Mouse (Mus musculus): Measurements from ENCODE around the gene Anxa7.
A peak's percentile ranks its signal among the peaks of the same experiment; 100 is the strongest.

Gene Anxa7

DNA sequence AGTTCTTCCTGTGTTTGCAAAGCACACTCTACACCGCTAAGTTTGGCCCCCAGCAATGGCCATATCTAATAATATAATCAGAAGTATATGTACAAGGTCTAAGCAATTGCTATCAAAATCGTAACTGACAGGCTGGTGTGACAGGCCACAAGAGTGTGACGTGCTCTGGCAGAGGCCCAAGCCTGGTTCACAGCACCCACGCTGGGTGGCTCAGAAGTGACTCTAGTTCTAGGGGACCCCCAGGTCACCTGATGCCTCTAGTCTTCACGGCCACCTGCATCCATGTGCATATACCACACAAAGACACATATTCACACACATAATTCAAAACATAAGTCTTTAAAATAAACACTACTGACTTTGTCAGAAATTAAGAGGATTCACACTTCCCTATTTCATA is 27.0 kb downstream of the Anxa7 start:
- no peaks in the 10 kb centered on the region for H3K9me3 ChIP-seq (ENCODE audit: low read length)
- TF ChIP-seq NANOG (IDR thresholded peaks at IDR 0.05; ENCODE audit: borderline replicate concordance, low read length): no peak
- TF ChIP-seq CTCF (conservative IDR thresholded peaks at IDR 0.05; ENCODE audit: low read length): no peak
- no peak for TF ChIP-seq POU5F1 (IDR thresholded peaks at IDR 0.05; ENCODE audit: borderline replicate concordance, low read length)
- peaks cover 29% of the 10 kb centered on the region for H3K4me1 ChIP-seq (replicated peaks; ENCODE audit: low read depth, low read length)
- peaks cover 23% of the 10 kb centered on the region for H3K36me3 ChIP-seq (ENCODE audit: insufficient read depth, low read length)
- H3K27me3 ChIP-seq (ENCODE audit: insufficient read depth, low read length): no peaks in the 10 kb centered on the region
- H3K4me3 ChIP-seq (replicated peaks; ENCODE audit: low read length): peak overlapping the region; percentile 80; the same call in 1 of the 2 replicates

DNA sequence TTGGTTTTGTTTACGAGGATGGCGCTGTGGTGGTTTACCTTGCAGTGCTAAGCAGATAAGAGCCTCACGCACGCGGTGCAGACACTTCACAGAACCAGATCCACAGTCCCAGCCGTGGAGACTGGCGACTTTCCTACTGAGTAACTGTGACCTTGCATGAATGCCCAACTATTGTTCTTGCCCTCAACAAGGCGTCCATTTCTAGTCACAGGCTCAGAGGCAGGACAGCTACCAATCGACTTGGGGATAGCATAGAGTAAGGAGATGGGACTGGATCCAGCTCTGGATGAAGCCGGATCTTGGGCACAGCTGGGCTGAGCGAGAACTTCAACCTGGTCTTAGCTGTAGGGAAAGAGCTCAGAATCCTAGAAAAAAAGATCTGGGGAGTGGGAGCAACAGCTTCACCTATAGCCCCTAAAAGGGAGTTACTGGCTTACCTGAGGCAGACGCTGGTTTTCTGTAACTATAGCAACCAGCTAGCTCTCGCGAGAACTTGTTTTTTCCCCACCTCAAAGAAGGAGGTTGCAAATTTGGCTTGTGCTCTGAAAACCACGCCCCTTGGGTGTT is 28.1 kb downstream of the Anxa7 start, which contains the start of gene Cfap70:
TSS of gene Cfap70 (minus strand) at position 462 of the 567 bp plus-strand sequence.
- Histone ChIP-seq H3K36me3 (ENCODE audit: insufficient read depth, low read length) (peaks cover 16% of the 10 kb centered on the region), H3K4me1 (replicated peaks; ENCODE audit: low read depth, low read length) (peaks cover 35% of the 10 kb centered on the region), H3K9me3 (ENCODE audit: low read length) (no peaks in the 10 kb centered on the region), H3K27me3 (ENCODE audit: insufficient read depth, low read length) (no peaks in the 10 kb centered on the region), H3K4me3 (replicated peaks; ENCODE audit: low read length) (peak within 1 kb of the TSS; percentile 80)
- TF ChIP-seq CTCF (conservative IDR thresholded peaks at IDR 0.05; ENCODE audit: low read length): no peak
- TF ChIP-seq POU5F1 (IDR thresholded peaks at IDR 0.05; ENCODE audit: borderline replicate concordance, low read length): no peak
- no peak for TF ChIP-seq NANOG (IDR thresholded peaks at IDR 0.05; ENCODE audit: borderline replicate concordance, low read length)

DNA sequence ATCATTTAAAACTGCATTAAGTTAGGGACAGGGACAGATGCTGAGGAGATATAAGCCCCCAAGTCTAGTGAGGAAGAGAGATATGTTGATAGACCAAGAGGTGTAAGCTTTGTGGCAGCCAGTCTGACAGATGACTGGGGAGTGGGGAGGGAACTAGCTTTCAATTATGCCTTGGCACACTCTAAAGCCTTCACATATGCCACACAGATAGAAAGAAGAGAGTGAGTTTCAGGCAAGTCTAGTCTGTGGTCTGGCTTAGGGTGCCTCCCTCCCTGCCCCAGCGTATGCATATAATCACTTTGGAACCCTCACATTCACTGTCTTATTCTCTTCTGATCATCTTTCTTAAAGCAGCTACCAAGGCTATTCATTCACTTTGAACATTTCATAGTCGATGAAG is 28.6 kb downstream of the Anxa7 start:
- peaks cover 37% of the 10 kb centered on the region for H3K4me1 ChIP-seq (replicated peaks; ENCODE audit: low read depth, low read length)
- peak overlapping the region; percentile 80 for H3K4me3 ChIP-seq (replicated peaks; ENCODE audit: low read length)
- H3K9me3 ChIP-seq (ENCODE audit: low read length): no peaks in the 10 kb centered on the region
- H3K36me3 ChIP-seq (ENCODE audit: insufficient read depth, low read length): peaks cover 10% of the 10 kb centered on the region
- no peaks in the 10 kb centered on the region for H3K27me3 ChIP-seq (ENCODE audit: insufficient read depth, low read length)
- TF ChIP-seq NANOG (IDR thresholded peaks at IDR 0.05; ENCODE audit: borderline replicate concordance, low read length) (no peak), POU5F1 (IDR thresholded peaks at IDR 0.05; ENCODE audit: borderline replicate concordance, low read length) (no peak), CTCF (conservative IDR thresholded peaks at IDR 0.05; ENCODE audit: low read length) (no peak)

DNA sequence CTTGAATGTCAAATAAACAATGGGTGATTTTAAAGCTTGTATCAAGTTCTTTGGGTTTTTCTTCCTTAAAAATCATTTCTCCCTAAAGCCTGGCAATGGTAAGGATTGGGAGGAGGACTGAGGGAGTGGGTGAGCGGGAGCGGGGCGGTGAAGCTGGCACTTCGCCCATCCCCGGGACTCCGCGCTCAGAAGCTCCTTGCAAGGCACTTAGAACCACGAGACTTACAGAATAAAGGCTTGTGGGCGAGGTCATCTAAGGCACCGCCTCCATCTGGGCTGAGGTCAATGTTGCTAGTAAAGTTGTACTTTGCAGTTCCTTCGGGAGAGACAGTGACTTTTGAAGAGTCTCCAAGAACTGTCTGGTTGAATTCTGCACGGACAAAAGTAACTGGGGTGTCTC is 32.7 kb downstream of the Anxa7 start:
- H3K36me3 ChIP-seq (ENCODE audit: insufficient read depth, low read length): no peaks in the 10 kb centered on the region
- no peak overlapping the region for H3K4me3 ChIP-seq (replicated peaks; ENCODE audit: low read length)
- no peak for TF ChIP-seq POU5F1 (IDR thresholded peaks at IDR 0.05; ENCODE audit: borderline replicate concordance, low read length)
- TF ChIP-seq CTCF (conservative IDR thresholded peaks at IDR 0.05; ENCODE audit: low read length): no peak
- no peak for TF ChIP-seq NANOG (IDR thresholded peaks at IDR 0.05; ENCODE audit: borderline replicate concordance, low read length)
- H3K4me1 ChIP-seq (replicated peaks; ENCODE audit: low read depth, low read length): peaks cover 19% of the 10 kb centered on the region
- H3K9me3 ChIP-seq (ENCODE audit: low read length): no peaks in the 10 kb centered on the region
- no peaks in the 10 kb centered on the region for H3K27me3 ChIP-seq (ENCODE audit: insufficient read depth, low read length)

DNA sequence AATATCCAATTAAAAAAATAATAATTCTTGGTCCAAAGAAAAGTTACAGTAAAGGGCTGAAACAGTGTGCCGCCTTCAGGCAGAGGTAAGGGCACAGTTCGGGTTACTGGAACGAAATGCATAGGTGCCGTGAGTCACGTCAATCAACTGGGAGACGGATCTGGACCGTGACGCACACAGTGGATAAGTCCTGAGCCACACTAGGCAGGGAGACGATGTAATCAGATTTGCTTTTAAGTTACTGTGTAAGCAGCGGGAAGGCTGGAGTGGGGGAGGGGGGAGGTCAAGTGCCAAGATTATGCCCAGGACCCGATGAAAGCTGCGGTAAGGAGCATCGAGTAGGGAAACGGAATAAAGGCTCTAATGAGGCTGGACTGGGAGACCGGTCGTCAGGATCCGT is 37.7 kb downstream of the Anxa7 start:
- no peak for TF ChIP-seq POU5F1 (IDR thresholded peaks at IDR 0.05; ENCODE audit: borderline replicate concordance, low read length)
- no peak for TF ChIP-seq NANOG (IDR thresholded peaks at IDR 0.05; ENCODE audit: borderline replicate concordance, low read length)
- no peak for TF ChIP-seq CTCF (conservative IDR thresholded peaks at IDR 0.05; ENCODE audit: low read length)
- no peak overlapping the region for H3K4me3 ChIP-seq (replicated peaks; ENCODE audit: low read length)
- H3K27me3 ChIP-seq (ENCODE audit: insufficient read depth, low read length): no peaks in the 10 kb centered on the region
- H3K4me1 ChIP-seq (replicated peaks; ENCODE audit: low read depth, low read length): peaks cover 6% of the 10 kb centered on the region
- no peaks in the 10 kb centered on the region for H3K36me3 ChIP-seq (ENCODE audit: insufficient read depth, low read length)
- no peaks in the 10 kb centered on the region for H3K9me3 ChIP-seq (ENCODE audit: low read length)

DNA sequence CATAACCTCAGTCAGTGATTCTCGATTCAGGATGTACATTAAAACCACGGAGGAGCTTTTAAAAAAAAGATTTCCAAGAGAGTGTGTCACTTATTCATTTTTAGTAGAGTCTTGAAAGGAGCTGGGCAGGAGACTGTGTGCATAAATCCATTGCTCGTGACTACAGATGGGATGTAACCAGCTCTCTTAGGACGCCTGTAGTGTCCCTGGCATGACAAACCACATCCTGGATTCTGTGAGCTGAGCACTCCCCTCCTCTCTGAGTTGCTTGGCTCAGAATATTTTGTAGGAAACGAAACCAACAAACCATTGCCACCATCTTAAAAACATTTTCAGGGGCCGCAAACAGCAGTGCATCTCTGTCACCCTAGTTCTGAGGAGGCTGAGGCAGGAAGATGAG is 43.0 kb downstream of the Anxa7 start:
- Histone ChIP-seq H3K27me3 (ENCODE audit: insufficient read depth, low read length) (no peaks in the 10 kb centered on the region), H3K9me3 (ENCODE audit: low read length) (no peaks in the 10 kb centered on the region), H3K4me3 (replicated peaks; ENCODE audit: low read length) (no peak overlapping the region), H3K4me1 (replicated peaks; ENCODE audit: low read depth, low read length) (no peaks in the 10 kb centered on the region), H3K36me3 (ENCODE audit: insufficient read depth, low read length) (no peaks in the 10 kb centered on the region)
- TF ChIP-seq POU5F1 (IDR thresholded peaks at IDR 0.05; ENCODE audit: borderline replicate concordance, low read length): no peak
- no peak for TF ChIP-seq NANOG (IDR thresholded peaks at IDR 0.05; ENCODE audit: borderline replicate concordance, low read length)
- no peak for TF ChIP-seq CTCF (conservative IDR thresholded peaks at IDR 0.05; ENCODE audit: low read length)

DNA sequence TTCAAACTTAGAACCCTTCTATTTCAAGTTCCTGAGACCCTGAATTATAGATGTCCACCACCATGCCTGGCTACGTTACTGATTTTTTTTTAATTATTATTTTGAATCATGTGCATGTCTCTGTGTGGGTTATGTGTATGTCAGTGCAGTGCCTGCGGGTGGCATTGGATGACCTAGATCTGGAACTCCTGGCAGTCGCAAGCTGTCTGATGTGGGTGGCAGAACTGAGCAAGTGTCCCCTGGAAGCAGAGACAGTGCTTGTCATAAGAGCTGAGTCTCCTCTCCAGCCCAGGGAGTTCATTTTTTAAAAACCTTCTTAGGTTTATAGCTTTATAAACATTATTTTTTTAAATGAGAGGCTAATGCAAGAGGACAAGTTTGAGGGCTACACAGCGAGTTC is 47.5 kb downstream of the Anxa7 start:
- no peaks in the 10 kb centered on the region for H3K27me3 ChIP-seq (ENCODE audit: insufficient read depth, low read length)
- H3K4me3 ChIP-seq (replicated peaks; ENCODE audit: low read length): no peak overlapping the region
- no peak for TF ChIP-seq NANOG (IDR thresholded peaks at IDR 0.05; ENCODE audit: borderline replicate concordance, low read length)
- TF ChIP-seq CTCF (conservative IDR thresholded peaks at IDR 0.05; ENCODE audit: low read length): no peak
- no peak for TF ChIP-seq POU5F1 (IDR thresholded peaks at IDR 0.05; ENCODE audit: borderline replicate concordance, low read length)
- H3K36me3 ChIP-seq (ENCODE audit: insufficient read depth, low read length): no peaks in the 10 kb centered on the region
- peaks cover 28% of the 10 kb centered on the region for H3K9me3 ChIP-seq (ENCODE audit: low read length)
- H3K4me1 ChIP-seq (replicated peaks; ENCODE audit: low read depth, low read length): no peaks in the 10 kb centered on the region

DNA sequence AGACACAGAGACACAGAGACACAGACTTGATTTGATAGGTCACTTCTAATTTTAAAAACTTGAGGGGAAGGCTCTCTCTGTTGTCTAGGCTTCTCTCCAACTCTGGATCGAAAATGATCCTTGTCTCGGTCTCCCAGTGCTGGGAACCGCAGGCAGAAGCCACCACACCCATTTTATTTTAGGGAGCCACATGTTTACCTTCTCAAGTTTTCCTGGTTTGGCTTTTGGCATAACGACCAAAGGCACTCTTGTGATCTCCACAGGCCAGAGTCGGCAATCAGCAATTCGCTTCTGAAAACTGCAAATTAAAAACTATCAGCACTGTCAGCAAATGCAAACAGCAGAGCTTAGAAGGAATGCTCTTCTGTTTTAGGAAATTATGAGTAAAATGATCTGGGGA is 48.2 kb downstream of the Anxa7 start:
- TF ChIP-seq CTCF (conservative IDR thresholded peaks at IDR 0.05; ENCODE audit: low read length) (no peak), POU5F1 (IDR thresholded peaks at IDR 0.05; ENCODE audit: borderline replicate concordance, low read length) (no peak), NANOG (IDR thresholded peaks at IDR 0.05; ENCODE audit: borderline replicate concordance, low read length) (no peak)
- Histone ChIP-seq H3K4me3 (replicated peaks; ENCODE audit: low read length) (no peak overlapping the region), H3K4me1 (replicated peaks; ENCODE audit: low read depth, low read length) (no peaks in the 10 kb centered on the region), H3K27me3 (ENCODE audit: insufficient read depth, low read length) (no peaks in the 10 kb centered on the region), H3K36me3 (ENCODE audit: insufficient read depth, low read length) (no peaks in the 10 kb centered on the region), H3K9me3 (ENCODE audit: low read length) (peaks cover 29% of the 10 kb centered on the region)

DNA sequence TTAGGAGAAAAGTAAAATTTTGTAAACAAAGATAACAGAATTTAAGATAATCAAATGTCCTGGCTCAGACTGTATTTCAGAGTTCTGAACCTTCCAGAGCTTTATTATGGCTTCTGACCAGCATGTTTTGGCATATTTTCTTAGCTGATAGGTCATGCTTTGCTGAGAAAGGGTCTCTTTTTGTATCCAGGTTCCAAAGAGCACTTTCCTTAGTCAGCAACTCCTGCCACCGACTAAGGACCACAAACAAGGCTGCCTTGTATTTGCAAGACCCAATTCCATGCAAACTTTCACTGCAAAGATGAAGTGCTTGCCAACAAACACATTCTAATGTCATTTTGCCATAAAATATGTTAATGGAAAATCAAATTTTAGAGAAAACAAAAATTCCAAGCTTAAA is 50.1 kb downstream of the Anxa7 start:
- TF ChIP-seq NANOG (IDR thresholded peaks at IDR 0.05; ENCODE audit: borderline replicate concordance, low read length) (no peak), POU5F1 (IDR thresholded peaks at IDR 0.05; ENCODE audit: borderline replicate concordance, low read length) (no peak), CTCF (conservative IDR thresholded peaks at IDR 0.05; ENCODE audit: low read length) (no peak)
- H3K4me3 ChIP-seq (replicated peaks; ENCODE audit: low read length): no peak overlapping the region
- H3K27me3 ChIP-seq (ENCODE audit: insufficient read depth, low read length): no peaks in the 10 kb centered on the region
- H3K4me1 ChIP-seq (replicated peaks; ENCODE audit: low read depth, low read length): no peaks in the 10 kb centered on the region
- peaks cover 29% of the 10 kb centered on the region for H3K9me3 ChIP-seq (ENCODE audit: low read length)
- no peaks in the 10 kb centered on the region for H3K36me3 ChIP-seq (ENCODE audit: insufficient read depth, low read length)
